Mouse (Mus musculus) cerebral cortex, adult 2 months (tissue): ENCODE data around the gene Rcor3.

ENCODE experiments used
- WGBS: fragments of 180-500 bp; shearing (Covaris S2); methylation state at CpG from one replicate; pipeline ENCODE4 v1.1.7; 2018; 5-methylcytosine and 5-hydroxymethylcytosine counted together

Rcor3 gene

GRCm38 (mm10) chr1:192094451-192095170 lies 43.3 kb downstream of the Rcor3 start:
- WGBS: 62% methylated on average over 13 of the region's 13 CpGs

- 31% methylated on average over 16 of the region's 16 CpGs for WGBS
These were observed 44.8 kb downstream of the Rcor3 start for GRCm38 (mm10) chr1:192092879-192093660.

GRCm38 (mm10) chr1:192091806-192092772 lies 45.8 kb downstream of the Rcor3 start, which contains the start of gene Traf5:
Traf5 (minus strand) TSS chr1:192092559.
- 1% methylated on average over 63 of the region's 63 CpGs for WGBS

- 63% methylated on average over 11 of the region's 11 CpGs for WGBS
These were observed 46.9 kb downstream of the Rcor3 start for GRCm38 (mm10) chr1:192090689-192091567.

GRCm38 (mm10) chr1:192090281-192090680 lies 47.6 kb downstream of the Rcor3 start:
- WGBS: 71% methylated on average over 3 of the region's 3 CpGs

- WGBS: 80% methylated on average over 9 of the region's 9 CpGs
These were observed 48.4 kb downstream of the Rcor3 start for GRCm38 (mm10) chr1:192089208-192090166.

GRCm38 (mm10) chr1:192088011-192088410 lies 49.9 kb downstream of the Rcor3 start:
- WGBS: 65% methylated on average over 4 of the region's 4 CpGs

- WGBS: 90% methylated on average over 4 of the region's 4 CpGs
These were observed 50.8 kb downstream of the Rcor3 start for GRCm38 (mm10) chr1:192087098-192087497.

GRCm38 (mm10) chr1:192086279-192087037 lies 51.4 kb downstream of the Rcor3 start:
- WGBS: 84% methylated on average over 12 of the region's 12 CpGs

- 95% methylated on average over 10 of the region's 10 CpGs for WGBS
These were observed 52.6 kb downstream of the Rcor3 start for GRCm38 (mm10) chr1:192085218-192085617.

- 80% methylated on average over 1 of the region's 1 CpGs for WGBS
These were observed 55.2 kb downstream of the Rcor3 start for GRCm38 (mm10) chr1:192082646-192083045.

GRCm38 (mm10) chr1:192081129-192081528 lies 56.7 kb downstream of the Rcor3 start:
- WGBS: 95% methylated on average over 2 of the region's 2 CpGs

GRCm38 (mm10) chr1:192079121-192079520 lies 58.7 kb downstream of the Rcor3 start:
- WGBS: 81% methylated on average over 1 of the region's 1 CpGs

GRCm38 (mm10) chr1:192078406-192078805 lies 59.5 kb downstream of the Rcor3 start:
- 61% methylated on average over 3 of the region's 3 CpGs for WGBS

GRCm38 (mm10) chr1:192076101-192076500 lies 61.8 kb downstream of the Rcor3 start:
- 71% methylated on average over 4 of the region's 4 CpGs for WGBS

- WGBS: 56% methylated on average over 1 of the region's 1 CpGs
These were observed 63.0 kb downstream of the Rcor3 start for GRCm38 (mm10) chr1:192074824-192075223.

- WGBS: 81% methylated on average over 1 of the region's 1 CpGs
These were observed 65.4 kb downstream of the Rcor3 start for GRCm38 (mm10) chr1:192072426-192072825.

- WGBS: 41% methylated on average over 3 of the region's 3 CpGs
These were observed 67.2 kb downstream of the Rcor3 start for GRCm38 (mm10) chr1:192070618-192071051.
